Mouse (Mus musculus) right cerebral cortex, postnatal 10 days (tissue): Measurements from ENCODE around the gene Abcc9.

Source experiments
- DNase-seq, 2 experiments: peaks; one replicate each; pipeline ENCODE4 v3.0.0; 2021; ENCODE audit warnings: low spot score in 2 of 2

Abcc9 gene

GRCm38 (mm10) chr6:142701652-142702637 lies at the start of gene Abcc9:
Gene Abcc9 (minus strand): TSS chr6:142702315.
- DNase-seq, result no peak

GRCm38 (mm10) chr6:142751365-142751764 lies 49.2 kb upstream of the Abcc9 start:
- DNase-seq, result no peak

- no peak for DNase-seq
These were observed 46.1 kb upstream of the Abcc9 start for GRCm38 (mm10) chr6:142748057-142748708.

- no peak for DNase-seq
These were observed 45.0 kb upstream of the Abcc9 start for GRCm38 (mm10) chr6:142747165-142747564.

GRCm38 (mm10) chr6:142746765-142747164 lies 44.6 kb upstream of the Abcc9 start:
- DNase-seq, result no peak

- no peak for DNase-seq
These were observed 43.4 kb upstream of the Abcc9 start for GRCm38 (mm10) chr6:142745484-142745883.

- DNase-seq, result no peak
These were observed 41.1 kb upstream of the Abcc9 start for GRCm38 (mm10) chr6:142743193-142743592.

GRCm38 (mm10) chr6:142741763-142742162 lies 39.6 kb upstream of the Abcc9 start:
- no peak for DNase-seq

GRCm38 (mm10) chr6:142738637-142739036 lies 36.5 kb upstream of the Abcc9 start:
- no peak for DNase-seq

GRCm38 (mm10) chr6:142738225-142738624 lies 36.1 kb upstream of the Abcc9 start:
- DNase-seq, result no peak

GRCm38 (mm10) chr6:142735302-142736005 lies 33.3 kb upstream of the Abcc9 start:
- DNase-seq, result no peak

GRCm38 (mm10) chr6:142732567-142733290 lies 30.6 kb upstream of the Abcc9 start:
- no peak for DNase-seq

- DNase-seq, result no peak
These were observed 23.9 kb upstream of the Abcc9 start for GRCm38 (mm10) chr6:142726032-142726431.

GRCm38 (mm10) chr6:142721731-142722130 lies 19.6 kb upstream of the Abcc9 start:
- no peak for DNase-seq

- DNase-seq, result no peak
These were observed 18.5 kb upstream of the Abcc9 start for GRCm38 (mm10) chr6:142720641-142721040.

GRCm38 (mm10) chr6:142718167-142718566 lies 16.1 kb upstream of the Abcc9 start:
- no peak for DNase-seq

GRCm38 (mm10) chr6:142717186-142717585 lies 15.1 kb upstream of the Abcc9 start:
- no peak for DNase-seq

- DNase-seq, result no peak
These were observed 12.9 kb upstream of the Abcc9 start for GRCm38 (mm10) chr6:142715026-142715425.

GRCm38 (mm10) chr6:142711106-142711505 lies 9.0 kb upstream of the Abcc9 start:
- no peak for DNase-seq

- DNase-seq, result no peak
These were observed 8.6 kb upstream of the Abcc9 start for GRCm38 (mm10) chr6:142710690-142711089.

GRCm38 (mm10) chr6:142708369-142708768 lies 6.3 kb upstream of the Abcc9 start:
- no peak for DNase-seq

GRCm38 (mm10) chr6:142706688-142707087 lies 4.6 kb upstream of the Abcc9 start:
- DNase-seq, result no peak
